In the genomic region with DNA sequence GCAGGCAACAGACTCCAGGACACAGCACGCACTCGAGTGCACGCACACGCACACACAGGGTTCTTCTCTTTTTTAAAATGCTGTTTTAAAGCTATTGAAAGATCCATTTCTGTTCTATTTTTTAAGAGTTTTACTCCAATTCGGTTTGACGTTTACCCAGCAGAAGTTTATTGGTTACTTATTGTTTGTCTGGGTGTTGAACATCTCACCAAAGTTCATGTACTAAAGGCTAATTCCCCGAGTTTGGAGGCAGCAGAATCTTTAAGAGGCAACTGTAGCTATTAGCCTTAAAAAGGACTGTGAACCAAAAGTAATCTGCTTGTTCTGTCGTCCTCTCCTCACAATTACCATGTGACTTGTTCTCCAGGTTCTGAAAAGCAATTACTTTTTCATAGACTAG, we compare ENCODE assay signal across 19 mouse cellular contexts.
"Had no signal": no experiment of that assay in that cellular context is flagged by ENCODE, and none has a peak within 500 bp of the region (broad histone marks: within the 10 kb centered on the region; RNA-seq: fewer than 3 reads in every experiment).

No protein-coding gene starts in this region.

- H3K4me3 ChIP-seq: midbrain, embryonic 10.5 days; midbrain, embryonic 12.5 days; myocyte; neural tube, embryonic 13.5 days; neural tube, embryonic 15.5 days had no signal

- H3K36me3 ChIP-seq: midbrain, embryonic 10.5 days; midbrain, embryonic 12.5 days; neural tube, embryonic 13.5 days; neural tube, embryonic 15.5 days had no signal

- H3K27me3 ChIP-seq: midbrain, embryonic 12.5 days; neural tube, embryonic 13.5 days; neural tube, embryonic 15.5 days had no signal

- ATAC-seq: midbrain, embryonic 16.5 days had no signal

- H3K27ac ChIP-seq: midbrain, embryonic 10.5 days; midbrain, embryonic 12.5 days; neural tube, embryonic 13.5 days; neural tube, embryonic 15.5 days had no signal

- H3K9ac ChIP-seq: lung, embryonic 14.5 days; midbrain, embryonic 12.5 days; neural tube, embryonic 13.5 days; neural tube, embryonic 15.5 days had no signal

- H3K9me3 ChIP-seq: midbrain, embryonic 10.5 days; midbrain, embryonic 12.5 days; neural tube, embryonic 13.5 days; neural tube, embryonic 15.5 days had no signal

- DNase-seq: lung, adult 18-20 months; lung, embryonic 14.5 days; lung, postnatal 10 days; lung, postnatal 4 days; midbrain, embryonic 14.5 days; retina, postnatal 1 day; right cerebral cortex, adult 18-20 months; right cerebral cortex, postnatal 25 days; right cerebral cortex, postnatal 4 days; spleen, adult 18-20 months; thymus, adult 18-20 months; thymus, postnatal 14 days; thymus, postnatal 36 days had no signal

- H3K4me1 ChIP-seq: midbrain, embryonic 10.5 days; midbrain, embryonic 12.5 days; neural tube, embryonic 13.5 days; neural tube, embryonic 15.5 days had no signal

- H3K4me2 ChIP-seq: lung, embryonic 14.5 days; midbrain, embryonic 12.5 days; neural tube, embryonic 13.5 days; neural tube, embryonic 15.5 days had no signal
